Mouse (Mus musculus): ENCODE measurements around the gene Srsf3. TPM values are rescaled to one million over a fixed set of nuclear protein-coding genes. Genes with fewer than 3 reads are reported as not detected.
A peak's percentile ranks its signal among the peaks of the same experiment; 100 is the strongest.
"Not testable (repeated sequence)": the region's sequence is repeated elsewhere in the genome, so short reads cannot be mapped to it uniquely, and the experiment has no call there.

The Srsf3 gene
- polyA plus RNA-seq, 1 experiment from 2014 or later, result 832 TPM

GRCm38 (mm10) chr17:29023346-29023745 lies 9.1 kb upstream of the Srsf3 start:
- H3K36me3 ChIP-seq, result no peaks in the 10 kb centered on the region
- peaks cover 23% of the 10 kb centered on the region for H3K4me1 ChIP-seq
- H3K27ac ChIP-seq, result no peak overlapping the region
- WGBS, result 90% methylated on average over 6 of the region's 6 CpGs
- no peaks in the 10 kb centered on the region for H3K9me3 ChIP-seq (replicated peaks)
- 0 out of 2 replicates have a peak, but pooled peaks cover 9% of the 10 kb centered on the region for H3K27me3 ChIP-seq (ENCODE audit: low read depth, poor library complexity, severe bottlenecking)
- no peak overlapping the region for H3K4me3 ChIP-seq
- DNase-seq (ENCODE audit: low spot score), result no peak

- WGBS, result 66% methylated on average over 22 of the region's 22 CpGs
- H3K4me3 ChIP-seq, result no peak overlapping the region
- no peaks in the 10 kb centered on the region for H3K36me3 ChIP-seq
- peaks cover 18% of the 10 kb centered on the region for H3K4me1 ChIP-seq
- no peak for DNase-seq (ENCODE audit: low spot score)
- H3K9me3 ChIP-seq (replicated peaks), result no peaks in the 10 kb centered on the region
- H3K27ac ChIP-seq, result no peak overlapping the region
- 0 out of 2 replicates have a peak, but pooled peaks cover 9% of the 10 kb centered on the region for H3K27me3 ChIP-seq (ENCODE audit: low read depth, poor library complexity, severe bottlenecking)
Observed at GRCm38 (mm10) chr17:29024047-29024892, 8.2 kb upstream of the Srsf3 start.

GRCm38 (mm10) chr17:29024896-29025565 lies 7.4 kb upstream of the Srsf3 start:
- H3K9me3 ChIP-seq (replicated peaks), result no peaks in the 10 kb centered on the region
- 26% methylated on average over 10 of the region's 10 CpGs for WGBS
- no peak overlapping the region for H3K27ac ChIP-seq
- no peaks in the 10 kb centered on the region for H3K36me3 ChIP-seq
- H3K4me3 ChIP-seq, result no peak overlapping the region
- DNase-seq (ENCODE audit: low spot score), result no peak
- H3K4me1 ChIP-seq, result peaks cover 13% of the 10 kb centered on the region
- H3K27me3 ChIP-seq (ENCODE audit: low read depth, poor library complexity, severe bottlenecking), result 0 out of 2 replicates have a peak, but pooled peaks cover 9% of the 10 kb centered on the region

- WGBS, result 58% methylated on average over 5 of the region's 5 CpGs
- Histone ChIP-seq H3K4me3 (no peak overlapping the region), H3K4me1 (peaks cover 19% of the 10 kb centered on the region), H3K9me3 (replicated peaks) (no peaks in the 10 kb centered on the region), H3K27me3 (ENCODE audit: low read depth, poor library complexity, severe bottlenecking) (0 out of 2 replicates have a peak, but pooled peaks cover 9% of the 10 kb centered on the region), H3K27ac (no peak overlapping the region), H3K36me3 (no peaks in the 10 kb centered on the region)
- no peak for DNase-seq (ENCODE audit: low spot score)
Observed at GRCm38 (mm10) chr17:29026652-29027356, 5.6 kb upstream of the Srsf3 start.

GRCm38 (mm10) chr17:29030321-29031034 lies 1.9 kb upstream of the Srsf3 start:
- no peaks in the 10 kb centered on the region for H3K27me3 ChIP-seq (ENCODE audit: low read depth, poor library complexity, severe bottlenecking)
- 93% methylated on average over 6 of the region's 6 CpGs for WGBS
- DNase-seq (ENCODE audit: low spot score), result no peak

GRCm38 (mm10) chr17:29031085-29031711 lies 1.2 kb upstream of the Srsf3 start:
- peak overlapping the region; percentile 83 for H3K4me3 ChIP-seq
- not testable (repeated sequence) for DNase-seq (ENCODE audit: low spot score); H3K9me3 ChIP-seq (replicated peaks); H3K27me3 ChIP-seq (ENCODE audit: low read depth, poor library complexity, severe bottlenecking)
- 67% methylated on average over 7 of the region's 7 CpGs for WGBS
- peaks cover 19% of the 10 kb centered on the region for H3K4me1 ChIP-seq
- peaks cover 21% of the 10 kb centered on the region for H3K36me3 ChIP-seq
- peak overlapping the region; percentile 98 for H3K27ac ChIP-seq

More at GRCm38 (mm10) chr17:29030321-29031034, 1.9 kb upstream of the Srsf3 start:
- no peak overlapping the region for H3K4me3 ChIP-seq
- no peak overlapping the region for H3K27ac ChIP-seq
- no peaks in the 10 kb centered on the region for H3K9me3 ChIP-seq (replicated peaks)
- H3K4me1 ChIP-seq, result peaks cover 19% of the 10 kb centered on the region
- H3K36me3 ChIP-seq, result peaks cover 13% of the 10 kb centered on the region

- peak; percentile 77 for DNase-seq (ENCODE audit: low spot score)
- 1% methylated on average over 26 of the region's 26 CpGs for WGBS
Observed at GRCm38 (mm10) chr17:29031771-29032273, 606 bp upstream of the Srsf3 start.

GRCm38 (mm10) chr17:29033569-29034061 lies 1.2 kb downstream of the Srsf3 start:
- H3K27me3 ChIP-seq (ENCODE audit: low read depth, poor library complexity, severe bottlenecking), result no peaks in the 10 kb centered on the region
- 1% methylated on average over 6 of the region's 6 CpGs for WGBS
- no peaks in the 10 kb centered on the region for H3K9me3 ChIP-seq (replicated peaks)
- H3K4me1 ChIP-seq, result peaks cover 14% of the 10 kb centered on the region
- DNase-seq (ENCODE audit: low spot score), result no peak
- peak overlapping the region; percentile 98 for H3K27ac ChIP-seq
- peaks cover 45% of the 10 kb centered on the region for H3K36me3 ChIP-seq
- peak overlapping the region; percentile 83 for H3K4me3 ChIP-seq

More at GRCm38 (mm10) chr17:29031771-29032273, 606 bp upstream of the Srsf3 start:
- Histone ChIP-seq H3K27me3 (ENCODE audit: low read depth, poor library complexity, severe bottlenecking) (no peaks in the 10 kb centered on the region), H3K4me1 (peaks cover 15% of the 10 kb centered on the region), H3K27ac (peak overlapping the region; percentile 98), H3K9me3 (replicated peaks) (no peaks in the 10 kb centered on the region), H3K4me3 (peak overlapping the region; percentile 83), H3K36me3 (peaks cover 27% of the 10 kb centered on the region)

- Histone ChIP-seq H3K36me3 (peaks cover 51% of the 10 kb centered on the region), H3K9me3 (replicated peaks) (no peaks in the 10 kb centered on the region), H3K4me3 (peak overlapping the region; percentile 83), H3K27me3 (ENCODE audit: low read depth, poor library complexity, severe bottlenecking) (no peaks in the 10 kb centered on the region), H3K4me1 (peaks cover 14% of the 10 kb centered on the region), H3K27ac (peak overlapping the region; percentile 98; the same call in 1 of the 2 replicates)
- DNase-seq (ENCODE audit: low spot score), result no peak
Observed at GRCm38 (mm10) chr17:29034264-29034663, 1.8 kb downstream of the Srsf3 start.

GRCm38 (mm10) chr17:29035506-29035905 lies 3.1 kb downstream of the Srsf3 start:
- no peak for DNase-seq (ENCODE audit: low spot score)
- no peaks in the 10 kb centered on the region for H3K27me3 ChIP-seq (ENCODE audit: low read depth, poor library complexity, severe bottlenecking)
- no peak overlapping the region for H3K27ac ChIP-seq
- H3K4me3 ChIP-seq, result peak overlapping the region; percentile 83
- no peaks in the 10 kb centered on the region for H3K9me3 ChIP-seq (replicated peaks)
- H3K36me3 ChIP-seq, result peaks cover 64% of the 10 kb centered on the region
- peaks cover 14% of the 10 kb centered on the region for H3K4me1 ChIP-seq

GRCm38 (mm10) chr17:29039351-29039750 lies 6.9 kb downstream of the Srsf3 start:
- Histone ChIP-seq H3K36me3 (peaks cover 94% of the 10 kb centered on the region), H3K9me3 (replicated peaks) (no peaks in the 10 kb centered on the region), H3K4me1 (peaks cover 8% of the 10 kb centered on the region), H3K27ac (no peak overlapping the region), H3K27me3 (ENCODE audit: low read depth, poor library complexity, severe bottlenecking) (no peaks in the 10 kb centered on the region), H3K4me3 (no peak overlapping the region)
- 81% methylated on average over 11 of the region's 11 CpGs for WGBS
- no peak for DNase-seq (ENCODE audit: low spot score)

All from limb, embryonic 10.5 days (tissue).